Mouse (Mus musculus): ENCODE results near the gene Map2k1.

The Map2k1 gene

GRCm38 (mm10) chr9:64138896-64139295 is 114.5 kb downstream of the Map2k1 start:
- peak; percentile 79 for DNase-seq
